Mouse (Mus musculus): ENCODE data around the gene Olfr1097.

Olfr1097 gene

GRCm38 (mm10) chr2:86892116-86892515, at the start of gene Olfr1097:
Olfr1097 (minus strand) TSS chr2:86892216.
- no peak for DNase-seq

GRCm38 (mm10) chr2:86926557-86926956, 34.5 kb upstream of the Olfr1097 start:
- no peak for DNase-seq

- no peak for DNase-seq
Measured at GRCm38 (mm10) chr2:86924445-86924844, 32.4 kb upstream of the Olfr1097 start, which contains the start of gene Olfr1098. Olfr1098 (minus strand) TSS chr2:86924545.

GRCm38 (mm10) chr2:86905647-86906046, 13.6 kb upstream of the Olfr1097 start:
- DNase-seq, result no peak

- DNase-seq, result no peak
Measured at GRCm38 (mm10) chr2:86874702-86875101, 17.3 kb downstream of the Olfr1097 start, which contains the start of gene Gm13723. Gm13723 (minus strand) TSS chr2:86874802.

- DNase-seq, result no peak
Measured at GRCm38 (mm10) chr2:86851596-86851995, 40.4 kb downstream of the Olfr1097 start, which contains the start of gene Olfr1095. Olfr1095 (minus strand) TSS chr2:86851696.

Measured in cerebellum, postnatal 14 days (tissue).